Mouse (Mus musculus) layer of hippocampus, adult 9-11 months (tissue): ENCODE results near the gene Smarcd2.
"Not testable (repeated sequence)": the region's sequence is repeated elsewhere in the genome, so short reads cannot be mapped to it uniquely, and the experiment has no call there.

Experiments used
- DNase-seq: peaks from one replicate; pipeline ENCODE4 v3.0.0; 2022

The Smarcd2 gene

GRCm38 (mm10) chr11:106274971-106275411 lies 2.2 kb upstream of the Smarcd2 start:
- DNase-seq, result no peak

DNA sequence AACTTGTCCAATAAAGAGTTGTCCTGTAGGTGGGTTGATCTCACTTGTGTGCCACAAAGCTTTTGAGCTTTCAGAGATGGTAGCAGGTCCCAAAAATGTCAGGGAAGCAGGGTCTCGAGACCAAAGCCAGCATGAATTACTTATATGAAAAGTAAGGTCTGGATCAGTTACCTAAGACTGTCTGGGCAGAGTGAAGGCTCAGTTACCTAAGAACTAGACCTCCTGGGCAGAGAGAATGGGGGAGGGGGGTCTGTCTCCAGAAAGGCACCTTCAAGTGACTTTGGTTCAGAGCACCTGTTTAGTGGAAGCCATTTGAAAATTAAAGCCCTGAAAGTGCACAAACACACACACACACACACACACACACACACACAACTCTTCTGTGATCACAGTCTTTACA lies 1.6 kb upstream of the Smarcd2 start:
- no peak for DNase-seq

GRCm38 (mm10) chr11:106273811-106274210 lies 1.0 kb upstream of the Smarcd2 start:
- no peak for DNase-seq

DNA sequence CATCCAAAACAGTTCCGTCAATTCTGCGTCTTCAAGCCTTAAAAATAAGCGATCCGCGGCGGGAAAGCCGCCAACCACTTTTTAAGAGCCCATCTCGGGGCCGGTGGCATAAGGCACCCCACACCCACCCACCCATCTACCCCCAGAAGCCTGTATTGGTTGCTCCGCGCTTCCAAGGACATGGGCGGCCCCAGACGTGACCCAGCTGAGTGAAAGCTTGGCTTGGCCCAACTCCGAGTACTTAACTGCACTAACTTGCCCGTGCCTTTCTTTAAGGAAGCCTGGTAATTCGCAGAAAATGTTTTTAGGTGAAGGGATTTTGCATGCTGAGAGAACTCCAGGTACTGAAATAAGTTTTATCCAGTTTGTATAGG lies 526 bp upstream of the Smarcd2 start:
- no peak for DNase-seq

DNA sequence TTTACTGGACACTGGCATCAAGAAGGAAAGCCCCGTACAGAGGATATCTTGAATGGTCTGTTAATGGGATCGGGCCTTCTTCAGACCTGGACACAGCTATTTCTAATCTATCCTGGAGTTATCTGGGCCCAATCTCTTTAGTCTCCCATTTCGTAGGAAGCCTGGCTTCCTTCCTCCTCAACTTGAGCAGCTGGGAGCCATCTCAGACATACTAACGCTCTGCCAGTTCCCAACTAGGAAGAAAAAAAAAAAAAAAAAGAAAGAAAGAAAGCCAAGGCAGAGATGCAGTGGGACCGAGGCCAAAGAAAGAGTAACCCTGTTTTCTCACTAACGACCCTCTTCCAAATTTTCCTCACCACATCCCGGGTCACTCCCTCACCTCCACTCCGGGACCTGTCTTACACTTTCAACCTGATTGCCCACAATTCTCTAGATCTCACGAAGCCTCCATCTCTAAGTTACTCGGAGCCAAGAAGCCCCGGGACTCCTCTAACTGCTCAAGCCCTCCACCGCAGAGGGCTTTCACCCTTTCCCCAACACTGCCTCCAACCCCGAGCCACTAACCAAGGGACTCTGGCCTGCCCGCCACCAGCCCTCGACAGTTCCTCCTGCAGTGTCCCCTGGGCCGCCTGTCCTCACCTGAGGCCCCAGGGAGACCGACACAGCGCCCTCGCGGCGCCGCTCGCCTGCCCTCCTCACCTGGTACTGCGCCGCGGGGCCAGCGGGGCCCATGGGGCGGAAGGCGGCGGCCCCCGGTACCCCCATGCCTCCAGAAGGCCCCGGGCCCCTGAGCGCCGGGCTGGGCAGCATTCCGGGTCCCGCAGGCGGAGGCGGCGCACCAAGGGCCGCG lies 753 bp downstream of the Smarcd2 start:
- DNase-seq, result no peak

- DNase-seq, result no peak
Measured at GRCm38 (mm10) chr11:106271131-106271793, 1.5 kb downstream of the Smarcd2 start.

DNA sequence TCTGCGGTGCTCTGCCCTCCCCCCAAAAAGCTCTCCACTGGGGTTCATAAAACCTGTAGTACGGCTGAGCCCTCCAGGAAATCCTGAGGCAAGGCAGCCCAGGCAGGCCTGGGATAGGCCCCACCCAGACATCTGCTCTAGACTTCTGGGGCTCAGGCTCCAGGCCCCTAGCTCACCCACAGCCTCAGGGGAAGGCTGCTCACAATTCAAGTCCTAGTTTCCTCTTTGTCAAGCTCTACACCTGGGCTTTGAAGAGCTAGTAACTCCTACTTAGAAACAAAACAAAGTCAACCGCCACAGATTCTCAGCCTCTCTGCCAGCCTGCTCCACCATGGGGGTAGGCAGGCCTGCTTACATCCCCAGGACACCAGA lies 3.7 kb downstream of the Smarcd2 start:
- no peak for DNase-seq

- DNase-seq, result peak; percentile 85
Measured at GRCm38 (mm10) chr11:106268326-106269059, 4.3 kb downstream of the Smarcd2 start.

DNA sequence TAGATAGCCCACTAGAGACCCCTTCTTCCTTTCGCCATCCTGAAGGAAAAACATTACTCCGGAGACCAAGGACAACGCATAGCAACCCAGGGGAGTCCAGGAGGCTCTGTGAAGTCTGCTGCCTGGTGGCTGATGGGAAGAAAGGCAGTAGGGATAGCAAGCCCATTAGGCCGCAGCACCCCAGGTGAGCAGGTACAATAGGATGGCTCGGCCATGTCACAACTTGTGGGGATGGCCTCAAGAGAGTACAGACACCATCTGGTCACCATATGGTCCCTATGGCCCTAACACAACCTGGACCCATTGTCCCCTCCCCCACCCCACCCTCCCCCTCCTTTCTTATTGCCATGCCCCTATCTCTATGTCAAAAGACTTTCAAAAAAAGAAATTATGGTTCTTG lies 4.9 kb downstream of the Smarcd2 start:
- DNase-seq, result no peak

DNA sequence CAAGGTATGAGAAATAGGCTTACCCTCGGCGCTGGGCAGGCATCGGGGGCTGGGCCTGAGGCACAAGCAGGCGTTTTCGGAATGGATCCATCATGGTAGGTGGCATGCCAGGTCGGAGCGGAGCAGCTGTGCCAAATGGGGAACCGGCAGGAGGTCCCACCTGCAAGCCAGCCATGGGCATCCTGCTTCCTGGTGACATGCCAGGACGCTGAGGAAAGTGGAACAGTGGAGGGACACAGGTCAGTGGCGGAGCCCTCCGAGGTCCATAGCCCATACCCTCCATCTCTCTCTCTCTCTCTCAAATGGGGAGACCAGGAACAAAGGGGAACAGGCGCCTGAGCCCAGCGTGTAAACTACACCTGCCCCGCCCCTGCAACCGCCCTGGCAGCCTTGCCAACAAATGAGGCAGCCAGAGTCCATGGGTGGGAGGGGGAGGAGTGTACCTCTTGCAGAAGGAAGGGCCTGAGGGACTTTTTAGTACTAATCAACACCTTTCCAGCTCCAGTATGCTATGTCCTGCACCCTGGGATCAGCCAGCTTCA lies 5.4 kb downstream of the Smarcd2 start:
- no peak for DNase-seq

DNA sequence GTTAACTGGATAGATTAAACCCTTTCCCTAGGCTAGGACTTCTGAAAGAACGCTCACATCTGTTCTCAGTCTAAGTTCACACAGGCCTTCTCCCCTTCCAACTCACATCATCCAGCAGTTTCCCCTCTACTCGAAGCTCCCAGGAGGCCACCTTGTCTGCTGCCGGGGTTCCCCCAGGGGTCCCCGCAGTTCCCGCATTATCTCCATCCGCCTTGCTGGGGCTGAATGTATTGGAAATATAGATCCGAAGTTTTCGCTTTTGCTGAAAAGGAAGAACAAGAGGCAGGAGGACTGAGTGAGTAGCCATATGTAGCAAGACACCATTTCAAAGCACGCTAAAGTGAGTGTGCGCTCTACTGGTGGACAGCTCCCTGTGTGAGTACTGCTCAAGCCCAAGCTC lies 6.3 kb downstream of the Smarcd2 start:
- no peak for DNase-seq

DNA sequence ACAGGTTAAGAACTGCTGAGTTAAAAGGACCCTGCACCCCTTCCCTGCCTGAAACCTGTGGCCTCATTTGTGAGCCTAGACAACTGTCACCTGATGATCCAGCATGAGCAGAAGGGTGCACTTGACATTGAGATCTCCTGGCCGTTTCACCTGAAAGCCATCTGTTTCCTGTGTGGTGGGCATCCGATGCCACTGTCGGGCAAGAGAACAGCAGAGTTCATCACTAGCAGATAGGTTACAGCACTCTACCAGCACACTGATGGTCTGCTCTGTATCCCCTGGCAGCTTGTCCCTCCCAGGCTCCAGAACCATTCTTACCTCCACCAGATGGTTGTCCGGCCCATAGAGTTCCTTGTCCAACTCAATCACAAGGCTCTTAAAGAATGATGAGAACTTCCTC lies 7.2 kb downstream of the Smarcd2 start:
- DNase-seq, result no peak

- DNase-seq, result no peak
Measured at GRCm38 (mm10) chr11:106264988-106265387, 7.8 kb downstream of the Smarcd2 start.

DNA sequence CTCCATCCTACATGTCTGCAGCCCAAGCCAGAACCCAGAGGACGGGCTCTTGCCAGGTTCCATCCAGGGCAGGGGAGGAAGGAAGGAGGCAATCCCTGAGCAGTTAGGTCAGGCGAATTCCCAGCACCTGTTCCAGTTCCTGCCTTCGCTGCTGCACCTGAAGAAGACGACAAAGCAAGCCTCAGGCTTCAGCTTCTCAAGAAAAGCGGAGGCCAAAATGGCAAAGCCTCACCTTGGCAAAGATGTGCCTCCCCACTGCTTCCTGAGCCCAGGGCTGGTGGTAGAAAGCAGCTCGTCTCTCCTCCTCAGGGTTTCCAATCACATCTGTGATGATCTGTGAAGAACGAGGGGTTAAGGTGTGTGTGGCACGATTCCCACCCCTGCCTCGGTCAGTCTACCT lies 8.8 kb downstream of the Smarcd2 start:
- DNase-seq, result no peak

GRCm38 (mm10) chr11:106260826-106261450 lies 11.8 kb downstream of the Smarcd2 start:
- DNase-seq, result no peak

DNA sequence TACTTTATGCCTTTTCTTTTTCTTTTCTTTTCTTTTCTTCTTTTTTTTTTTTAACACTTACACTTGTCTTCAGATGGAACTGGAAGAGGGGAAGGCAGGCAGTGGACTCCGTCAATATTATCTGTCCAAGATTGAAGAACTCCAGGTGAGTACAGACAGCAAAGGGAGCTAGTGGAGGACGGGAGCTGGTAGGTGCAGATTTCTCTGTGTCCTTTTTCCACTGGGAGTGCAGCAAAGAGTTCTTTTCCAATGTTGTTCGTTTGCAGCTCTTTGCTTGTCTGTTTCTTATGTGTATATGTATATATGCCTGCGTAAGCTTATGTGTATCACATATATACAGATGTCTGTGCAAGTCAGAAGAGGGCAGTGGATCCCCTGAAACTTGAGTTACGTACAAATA lies 16.0 kb downstream of the Smarcd2 start:
- DNase-seq, result no peak

- DNase-seq, result peak; percentile 97
Measured at GRCm38 (mm10) chr11:106255685-106256451, 16.9 kb downstream of the Smarcd2 start, which contains the start of the genes Ftsj3 and Psmc5. Ftsj3 (minus strand) TSS chr11:106256079. Psmc5 (plus strand) TSS chr11:106256154.

GRCm38 (mm10) chr11:106255174-106255573 lies 17.6 kb downstream of the Smarcd2 start:
- DNase-seq, result no peak

GRCm38 (mm10) chr11:106254767-106255166 lies 18.0 kb downstream of the Smarcd2 start:
- no peak for DNase-seq

- no peak for DNase-seq
Measured at GRCm38 (mm10) chr11:106249326-106249725, 23.4 kb downstream of the Smarcd2 start.

DNA sequence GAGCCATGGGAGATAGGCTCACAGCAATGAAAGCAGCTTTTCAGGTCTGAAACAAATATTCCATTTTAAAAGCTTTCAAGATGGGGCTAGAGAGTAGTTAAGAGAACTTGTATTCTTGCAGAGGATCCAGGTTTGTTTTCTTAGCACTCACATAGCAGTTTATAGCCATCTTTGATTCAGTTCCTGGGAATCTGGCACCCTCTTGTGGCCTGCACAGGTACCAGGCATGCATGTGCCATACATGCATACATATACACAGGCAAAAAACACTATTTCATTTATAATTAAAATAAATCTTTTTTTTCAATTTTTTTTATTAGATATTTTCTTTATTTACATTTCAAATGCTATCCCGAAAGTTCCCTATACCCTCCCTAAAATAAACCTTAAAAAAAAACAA lies 25.9 kb downstream of the Smarcd2 start:
- no peak for DNase-seq

DNA sequence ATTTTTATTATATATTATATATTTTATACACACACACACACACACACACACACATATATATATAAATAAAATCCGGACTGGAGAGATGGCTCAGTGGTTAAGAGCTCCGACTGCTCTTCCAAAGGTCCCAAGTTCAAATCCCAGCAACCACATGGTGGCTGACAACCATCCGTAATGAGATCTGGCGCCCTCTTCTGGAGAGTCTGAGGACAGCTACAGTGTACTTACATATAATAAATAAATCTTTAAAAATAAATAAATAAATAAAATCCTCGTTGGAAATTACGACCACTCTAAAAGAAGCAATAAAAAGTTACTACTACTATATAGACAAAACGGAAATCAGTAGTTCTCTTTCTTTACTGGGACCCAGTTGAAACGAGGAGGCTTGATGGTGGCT lies 38.8 kb downstream of the Smarcd2 start:
- DNase-seq, result not testable (repeated sequence)
